Mouse (Mus musculus) skeletal muscle tissue, adult 2 months (tissue): ENCODE measurements around the gene Rcc2.
A peak's percentile ranks its signal among the peaks of the same experiment; 100 is the strongest.

ENCODE experiments used
- DNase-seq: peaks from one replicate; pipeline ENCODE4 v3.0.0-alpha.2; 2012; ENCODE audit warnings: low read depth, low spot score

The Rcc2 gene

GRCm38 (mm10) chr4:140700269-140701018 is at the start of gene Rcc2:
Gene Rcc2 (plus strand): TSS chr4:140700541.
- DNase-seq, result no peak

- DNase-seq, result no peak
Observed at GRCm38 (mm10) chr4:140653835-140654583, 46.3 kb upstream of the Rcc2 start.

GRCm38 (mm10) chr4:140654798-140655197 is 45.5 kb upstream of the Rcc2 start:
- DNase-seq, result no peak

GRCm38 (mm10) chr4:140656529-140656928 is 43.8 kb upstream of the Rcc2 start:
- no peak for DNase-seq

- DNase-seq, result peak; percentile 90
Observed at GRCm38 (mm10) chr4:140657681-140658575, 42.4 kb upstream of the Rcc2 start.

- DNase-seq, result no peak
Observed at GRCm38 (mm10) chr4:140661406-140662022, 38.8 kb upstream of the Rcc2 start.

GRCm38 (mm10) chr4:140662453-140662852 is 37.9 kb upstream of the Rcc2 start:
- DNase-seq, result no peak

- no peak for DNase-seq
Observed at GRCm38 (mm10) chr4:140662882-140663585, 37.3 kb upstream of the Rcc2 start.

- no peak for DNase-seq
Observed at GRCm38 (mm10) chr4:140665053-140665452, 35.3 kb upstream of the Rcc2 start.

- no peak for DNase-seq
Observed at GRCm38 (mm10) chr4:140665760-140666159, 34.6 kb upstream of the Rcc2 start, which contains the start of gene Arhgef10l. Gene Arhgef10l (minus strand): TSS chr4:140666012.

- no peak for DNase-seq
Observed at GRCm38 (mm10) chr4:140667802-140668201, 32.5 kb upstream of the Rcc2 start.

- no peak for DNase-seq
Observed at GRCm38 (mm10) chr4:140673527-140674264, 26.6 kb upstream of the Rcc2 start.

- DNase-seq, result peak; percentile 82
Observed at GRCm38 (mm10) chr4:140674345-140674926, 25.9 kb upstream of the Rcc2 start.

GRCm38 (mm10) chr4:140679038-140679437 is 21.3 kb upstream of the Rcc2 start:
- DNase-seq, result peak; percentile 52

- DNase-seq, result peak; percentile 82
Observed at GRCm38 (mm10) chr4:140679723-140680380, 20.5 kb upstream of the Rcc2 start.

GRCm38 (mm10) chr4:140680731-140681397 is 19.5 kb upstream of the Rcc2 start:
- DNase-seq, result no peak

GRCm38 (mm10) chr4:140683608-140684007 is 16.7 kb upstream of the Rcc2 start:
- no peak for DNase-seq

- peak; percentile 60 for DNase-seq
Observed at GRCm38 (mm10) chr4:140684141-140684871, 16.0 kb upstream of the Rcc2 start.
